Mouse (Mus musculus) liver, adult 2 months (tissue): ENCODE results near the gene Acap1.

Experiments used
- CTCF ChIP-seq: fragments of 200-500 bp; IDR thresholded peaks from 2 replicates; pipeline ENCODE4 v1.5.1; 2011; ENCODE audit warnings: low read depth, low read length, control low read depth
- POLR2A ChIP-seq: fragments of 200-500 bp; IDR thresholded peaks from 2 replicates; pipeline ENCODE4 v1.6.1; 2011; ENCODE audit warnings: low read length, control low read depth; ENCODE audit not compliant: insufficient read depth; ENCODE audit errors: extremely low read depth

DNA sequence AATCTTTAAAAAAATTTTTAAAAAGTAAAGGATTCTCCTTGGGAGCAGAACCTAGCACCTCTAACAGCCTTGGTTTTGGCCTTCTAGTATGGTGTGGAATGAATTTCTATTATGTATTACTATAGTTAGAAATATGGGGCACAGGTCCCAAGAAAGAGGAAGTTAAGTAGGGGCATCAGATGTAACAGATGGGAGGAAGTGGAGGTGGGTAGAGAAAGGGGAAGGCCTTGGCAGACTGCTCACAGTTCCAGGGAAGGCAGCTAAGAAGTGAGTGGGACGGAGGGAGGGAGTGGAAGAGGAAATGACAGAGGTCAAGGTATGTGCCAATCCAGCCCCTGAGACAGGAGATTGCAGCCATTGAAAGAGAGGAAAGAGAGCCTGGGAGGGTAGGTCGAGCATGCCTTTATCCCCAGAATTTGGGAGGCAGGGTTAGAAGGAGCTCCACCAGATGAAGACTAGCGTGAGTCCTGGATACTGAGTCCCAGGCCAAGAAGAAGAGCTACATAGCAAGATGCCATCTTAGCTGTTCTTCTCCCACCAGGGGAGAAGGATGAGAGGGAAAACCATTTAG lies 35.7 kb upstream of the Acap1 start:
- TF ChIP-seq CTCF = no peak
- no peak for TF ChIP-seq POLR2A
